Mouse (Mus musculus): ENCODE data around the gene Acsl1.

The Acsl1 gene

GRCm38 (mm10) chr8:46475404-46475803, 4.6 kb downstream of the Acsl1 start:
- no peak for DNase-seq (ENCODE audit: low read depth, low spot score)

GRCm38 (mm10) chr8:46475942-46476341, 5.1 kb downstream of the Acsl1 start:
- DNase-seq (ENCODE audit: low read depth, low spot score), result no peak

GRCm38 (mm10) chr8:46477747-46478458, 7.1 kb downstream of the Acsl1 start:
- no peak for DNase-seq (ENCODE audit: low read depth, low spot score)

GRCm38 (mm10) chr8:46478783-46479182, 7.9 kb downstream of the Acsl1 start:
- DNase-seq (ENCODE audit: low read depth, low spot score), result no peak

GRCm38 (mm10) chr8:46479794-46480532, 9.1 kb downstream of the Acsl1 start:
- no peak for DNase-seq (ENCODE audit: low read depth, low spot score)

GRCm38 (mm10) chr8:46480533-46480900, 9.7 kb downstream of the Acsl1 start:
- no peak for DNase-seq (ENCODE audit: low read depth, low spot score)

- no peak for DNase-seq (ENCODE audit: low read depth, low spot score)
These were observed 11.9 kb downstream of the Acsl1 start for GRCm38 (mm10) chr8:46482771-46483170.

- DNase-seq (ENCODE audit: low read depth, low spot score), result no peak
These were observed 12.4 kb downstream of the Acsl1 start for GRCm38 (mm10) chr8:46483247-46483646.

GRCm38 (mm10) chr8:46484077-46484476, 13.2 kb downstream of the Acsl1 start:
- DNase-seq (ENCODE audit: low read depth, low spot score), result peak; percentile 71

- no peak for DNase-seq (ENCODE audit: low read depth, low spot score)
These were observed 14.2 kb downstream of the Acsl1 start for GRCm38 (mm10) chr8:46484931-46485463.

- DNase-seq (ENCODE audit: low read depth, low spot score), result no peak
These were observed 17.3 kb downstream of the Acsl1 start for GRCm38 (mm10) chr8:46488085-46488561.

GRCm38 (mm10) chr8:46489196-46489595, 18.4 kb downstream of the Acsl1 start:
- DNase-seq (ENCODE audit: low read depth, low spot score), result no peak

GRCm38 (mm10) chr8:46490250-46490649, 19.4 kb downstream of the Acsl1 start:
- no peak for DNase-seq (ENCODE audit: low read depth, low spot score)

GRCm38 (mm10) chr8:46490821-46491220, 20.0 kb downstream of the Acsl1 start:
- no peak for DNase-seq (ENCODE audit: low read depth, low spot score)

GRCm38 (mm10) chr8:46493495-46494170, 22.8 kb downstream of the Acsl1 start:
- DNase-seq (ENCODE audit: low read depth, low spot score), result no peak

GRCm38 (mm10) chr8:46496852-46497251, 26.0 kb downstream of the Acsl1 start:
- DNase-seq (ENCODE audit: low read depth, low spot score), result no peak

- DNase-seq (ENCODE audit: low read depth, low spot score), result no peak
These were observed 26.6 kb downstream of the Acsl1 start for GRCm38 (mm10) chr8:46497314-46498011.

- DNase-seq (ENCODE audit: low read depth, low spot score), result peak; percentile 16
These were observed 28.7 kb downstream of the Acsl1 start for GRCm38 (mm10) chr8:46499376-46500061.

- DNase-seq (ENCODE audit: low read depth, low spot score), result no peak
These were observed 31.7 kb downstream of the Acsl1 start for GRCm38 (mm10) chr8:46502333-46503071.

- DNase-seq (ENCODE audit: low read depth, low spot score), result no peak
These were observed 32.3 kb downstream of the Acsl1 start for GRCm38 (mm10) chr8:46503072-46503695.

Data from R1 (cell line).